Mouse (Mus musculus) forebrain, embryonic 12.5 days (tissue): ENCODE measurements around the gene Olfr173. TPM values are rescaled to one million over a fixed set of nuclear protein-coding genes. Genes with fewer than 3 reads are reported as not detected.

Experiments
- ATAC-seq: fragments of 200-750 bp; cut with Nextera tagmentation; 2 replicates; pipeline ENCODE4 v1.8.0; 2017; ENCODE audit warnings: moderate TSS enrichment; ENCODE audit not compliant: low FRiP score
- H3K27ac ChIP-seq: fragments of 300-500 bp; sonication (generic); 2 replicates; pipeline ENCODE4 v1.5.1; 2016; ENCODE audit warnings: mild to moderate bottlenecking
- H3K27me3 ChIP-seq: fragments of 300-500 bp; sonication (generic); 2 replicates; pipeline ENCODE4 v1.6.1; 2016; ENCODE audit warnings: mild to moderate bottlenecking
- H3K36me3 ChIP-seq: fragments of 300-500 bp; sonication (generic); replicated peaks from 2 replicates; pipeline ENCODE4 v1.6.1; 2016; ENCODE audit warnings: mild to moderate bottlenecking
- H3K4me1 ChIP-seq: fragments of 300-500 bp; sonication (generic); 2 replicates; pipeline ENCODE4 v1.6.1; 2016
- H3K4me2 ChIP-seq: fragments of 300-500 bp; sonication (generic); 2 replicates; pipeline ENCODE4 v1.6.1; 2016; ENCODE audit warnings: mild to moderate bottlenecking, moderate library complexity
- H3K4me3 ChIP-seq: fragments of 300-500 bp; sonication (generic); replicated peaks from 2 replicates; pipeline ENCODE4 v1.5.1; 2016; ENCODE audit warnings: mild to moderate bottlenecking
- H3K9ac ChIP-seq: fragments of 300-500 bp; sonication (generic); 2 replicates; pipeline ENCODE4 v1.6.1; 2016; ENCODE audit warnings: mild to moderate bottlenecking
- H3K9me3 ChIP-seq: fragments of 300-500 bp; sonication (generic); 2 replicates; pipeline ENCODE4 v1.6.1; 2016
- WGBS: fragments of 180-500 bp; shearing (Covaris S2); methylation state at CpG from one replicate; pipeline ENCODE4 v1.1.7; 2016; 5-methylcytosine and 5-hydroxymethylcytosine counted together
- microRNA-seq: library from miRNA; unstranded; fragments of <30 nt; microRNA quantifications from one replicate; pipeline ENCODE4, GENCODE M21; 2017
- polyA plus RNA-seq: library from polyadenylated mRNA; unstranded; fragments of >200 nt; fragmentation: Nextera tagmentation; extraction: Ambion mirVana; gene quantifications from 2 replicates; pipeline ENCODE4 v1.2.1, GENCODE M21; 2016

Gene Olfr173
- not detected in 2 replicates for polyA plus RNA-seq

DNA sequence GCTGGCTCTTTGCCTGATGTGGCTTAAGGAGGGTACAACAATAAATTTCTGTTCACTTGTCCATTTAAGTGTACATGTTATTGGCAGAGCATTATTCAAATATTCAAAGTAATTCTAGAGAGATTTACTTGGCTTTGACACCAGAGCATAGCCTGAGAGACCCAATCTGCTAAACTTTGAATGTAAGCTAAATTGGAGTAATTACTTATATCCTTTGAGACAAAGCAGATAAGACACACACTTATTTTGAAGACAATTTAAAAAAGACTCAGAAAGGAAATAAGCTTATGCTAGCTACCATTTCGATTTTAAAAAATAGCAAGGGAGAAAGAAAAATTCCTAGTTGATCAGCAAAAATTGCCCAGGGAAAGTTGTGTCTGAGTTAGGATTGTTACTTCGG, at the start of gene Olfr173:
TSS of gene Olfr173 (minus strand) at position 101 of the 400 bp plus-strand sequence.
- ATAC-seq, result no peak

DNA sequence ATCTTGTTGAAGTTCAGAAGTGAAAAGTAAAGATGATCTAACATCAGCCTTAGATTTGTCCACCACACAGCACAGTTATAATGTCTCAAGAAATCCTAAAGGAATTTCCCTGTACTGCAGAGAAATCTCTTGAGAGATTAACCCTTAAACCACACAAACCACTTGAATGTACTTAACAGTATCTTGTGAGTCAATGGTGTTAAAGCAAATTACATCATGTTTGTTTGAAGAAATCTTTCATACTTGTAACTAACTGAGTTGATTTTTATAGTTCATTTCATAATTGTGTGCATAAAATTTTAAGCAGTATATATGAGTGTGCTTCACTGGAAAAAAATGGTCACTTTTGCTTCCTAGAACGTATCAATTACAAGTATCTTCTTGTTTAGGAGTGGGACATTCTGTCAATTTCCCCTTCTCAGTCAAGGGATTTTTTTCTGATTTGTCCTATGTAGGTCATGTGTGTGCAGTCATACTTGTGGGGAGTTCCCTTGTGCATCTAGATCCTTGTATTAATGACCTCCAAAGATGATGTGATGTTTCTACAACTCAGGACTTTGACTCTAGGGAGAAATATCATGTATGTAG, 26.8 kb upstream of the Olfr173 start, which contains the start of gene Olfr175-ps1:
TSS of gene Olfr175-ps1 (minus strand) at position 51 of the 588 bp plus-strand sequence.
- Histone ChIP-seq H3K36me3 (no peaks in the 10 kb centered on the region), H3K27me3 (no peaks in the 10 kb centered on the region), H3K9me3 (no peaks in the 10 kb centered on the region), H3K9ac (no peak within 1 kb of the TSS), H3K4me1 (no peaks in the 10 kb centered on the region), H3K27ac (no peak within 1 kb of the TSS), H3K4me2 (no peak within 1 kb of the TSS), H3K4me3 (no peak within 1 kb of the TSS)
- no peak for ATAC-seq
- 93% methylated on average over 1 of the region's 1 CpGs for WGBS

More for the DNA sequence above, at the start of gene Olfr173:
- Histone ChIP-seq H3K36me3 (no peaks in the 10 kb centered on the region), H3K4me1 (no peaks in the 10 kb centered on the region), H3K4me2 (no peak within 1 kb of the TSS), H3K27me3 (no peaks in the 10 kb centered on the region), H3K4me3 (no peak within 1 kb of the TSS), H3K27ac (no peak within 1 kb of the TSS), H3K9ac (no peak within 1 kb of the TSS), H3K9me3 (no peaks in the 10 kb centered on the region)
- WGBS, result 84% methylated on average over 2 of the region's 2 CpGs

DNA sequence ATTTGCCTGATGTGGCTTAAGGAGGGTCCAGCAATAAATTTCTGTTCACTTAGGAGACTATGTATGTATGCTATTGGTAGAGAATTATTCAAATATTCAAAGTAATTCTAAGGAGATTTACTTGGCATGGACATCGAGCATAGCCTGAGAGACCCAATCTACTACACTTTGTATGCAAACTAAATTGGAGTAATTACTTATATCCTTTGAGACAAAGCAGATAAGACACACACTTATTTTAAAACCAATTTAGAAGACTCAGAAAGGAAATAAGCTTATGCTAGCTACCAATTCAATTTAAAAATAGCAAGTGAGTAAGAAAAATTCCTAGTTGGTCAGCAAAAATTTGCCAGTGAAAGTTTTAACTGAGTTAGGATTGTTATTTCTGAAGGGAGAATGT, 37.0 kb downstream of the Olfr173 start, which contains the start of gene Olfr172:
TSS of gene Olfr172 (minus strand) at position 101 of the 400 bp plus-strand sequence.
- Histone ChIP-seq H3K4me1 (no peaks in the 10 kb centered on the region), H3K4me3 (no peak within 1 kb of the TSS), H3K9me3 (no peaks in the 10 kb centered on the region), H3K4me2 (no peak within 1 kb of the TSS), H3K27ac (no peak within 1 kb of the TSS), H3K36me3 (no peaks in the 10 kb centered on the region), H3K27me3 (no peaks in the 10 kb centered on the region), H3K9ac (no peak within 1 kb of the TSS)
- WGBS, result 91% methylated on average over 1 of the region's 1 CpGs
- ATAC-seq, result no peak

DNA sequence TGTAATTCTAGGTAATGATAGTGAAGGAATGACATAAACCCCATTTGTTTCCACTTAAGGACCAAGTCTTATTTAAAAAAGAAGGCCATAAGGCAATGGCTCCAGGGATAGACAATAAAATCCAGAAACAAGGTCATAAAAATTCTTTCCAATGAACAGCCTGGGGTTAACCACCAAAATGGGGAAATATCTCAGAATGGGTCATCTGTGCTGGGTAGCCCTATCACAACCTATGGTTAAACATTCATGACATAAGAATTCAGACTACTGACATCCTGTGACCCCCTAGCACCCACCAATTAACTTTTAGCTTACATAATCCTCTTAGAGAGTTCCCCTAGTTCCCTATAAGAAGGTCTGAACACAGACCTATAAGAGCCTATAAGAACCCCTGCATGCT, 43.9 kb downstream of the Olfr173 start:
- no peaks in the 10 kb centered on the region for H3K36me3 ChIP-seq
- no peaks in the 10 kb centered on the region for H3K4me1 ChIP-seq
- H3K4me3 ChIP-seq, result no peak overlapping the region
- H3K4me2 ChIP-seq, result no peak overlapping the region
- no peak overlapping the region for H3K27ac ChIP-seq
- H3K9ac ChIP-seq, result no peak overlapping the region
- no peak for ATAC-seq
- no peaks in the 10 kb centered on the region for H3K27me3 ChIP-seq
- no peaks in the 10 kb centered on the region for H3K9me3 ChIP-seq

DNA sequence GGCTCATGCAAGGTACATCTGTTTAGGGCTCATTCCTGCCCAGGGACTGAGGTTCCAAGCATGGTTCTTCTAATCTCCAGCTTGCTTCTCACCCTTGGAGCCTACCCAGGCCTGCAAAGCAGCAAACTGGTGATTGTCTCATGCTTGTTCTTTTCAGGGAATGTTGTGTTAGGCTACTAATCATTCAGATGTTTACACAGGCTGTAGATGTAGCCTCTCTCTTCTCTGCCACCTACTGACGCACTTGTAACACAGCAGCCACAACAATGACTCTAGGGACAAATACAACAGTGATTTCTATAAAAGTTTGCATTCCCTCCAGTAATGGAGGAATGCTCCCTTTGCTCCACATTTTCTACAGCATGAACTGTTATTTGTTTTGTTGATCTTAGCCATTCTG, 48.8 kb downstream of the Olfr173 start:
- no peaks in the 10 kb centered on the region for H3K27me3 ChIP-seq
- H3K4me1 ChIP-seq, result no peaks in the 10 kb centered on the region
- no peaks in the 10 kb centered on the region for H3K36me3 ChIP-seq
- no peak overlapping the region for H3K4me3 ChIP-seq
- no peak for ATAC-seq
- H3K9ac ChIP-seq, result no peak overlapping the region
- WGBS, result 25% methylated on average over 1 of the region's 1 CpGs
- no peak overlapping the region for H3K27ac ChIP-seq
- H3K9me3 ChIP-seq, result no peaks in the 10 kb centered on the region
- H3K4me2 ChIP-seq, result no peak overlapping the region

DNA sequence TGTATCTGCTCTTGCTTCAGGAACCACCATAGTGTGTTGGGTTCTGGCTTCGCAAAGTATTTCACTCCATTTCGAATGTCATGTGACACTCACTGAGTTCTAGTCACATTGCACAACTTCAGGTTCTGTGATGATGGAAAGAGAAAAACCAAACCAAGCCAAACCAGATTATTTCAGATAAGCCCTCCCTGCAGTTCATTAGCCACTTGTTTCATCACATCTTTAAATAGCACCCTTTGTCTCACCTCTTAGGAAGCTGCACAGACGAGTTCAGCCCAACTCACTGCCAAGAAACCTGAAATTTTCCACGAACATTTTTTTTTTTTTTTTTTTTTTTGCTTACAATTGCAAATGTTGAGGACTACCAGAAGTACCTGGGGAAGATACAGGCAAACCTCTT, 53.4 kb downstream of the Olfr173 start:
- WGBS, result 79% methylated on average over 4 of the region's 4 CpGs
- no peaks in the 10 kb centered on the region for H3K27me3 ChIP-seq
- no peak for ATAC-seq

More for the DNA sequence above, 53.4 kb downstream of the Olfr173 start:
- Histone ChIP-seq H3K4me3 (no peak overlapping the region), H3K27ac (no peak overlapping the region), H3K4me1 (no peaks in the 10 kb centered on the region), H3K4me2 (no peak overlapping the region), H3K36me3 (no peaks in the 10 kb centered on the region), H3K9ac (no peak overlapping the region), H3K9me3 (no peaks in the 10 kb centered on the region)

Small RNA genes lying within 50 kb of the gene (microRNA-seq; reads per million reads assigned to microRNA genes)
- gene Gm27564, result not detected

Other genes with a start within 250 kb of the Olfr173 start
- not detected in 2 replicates for gene Gm813, start 183.3 kb downstream of the Olfr173 start, polyA plus RNA-seq
- not detected in 2 replicates for gene E330017A01Rik, start 161.5 kb downstream of the Olfr173 start, polyA plus RNA-seq
- 13.9 and 18.4 TPM in 2 replicates for gene Cpox, start 130.0 kb downstream of the Olfr173 start, polyA plus RNA-seq
- gene Gpr15, start 81.2 kb downstream of the Olfr173 start, polyA plus RNA-seq, result 0.11 and 0.12 TPM in 2 replicates
- 104 and 115 TPM in 2 replicates for gene Cldnd1, start 72.4 kb downstream of the Olfr173 start, polyA plus RNA-seq
- not detected in 2 replicates for gene Olfr172, start 37.1 kb downstream of the Olfr173 start, polyA plus RNA-seq
- gene Olfr175-ps1, start 26.5 kb upstream of the Olfr173 start, polyA plus RNA-seq, result not detected in 2 replicates
- not detected in 2 replicates for gene Olfr177, start 74.5 kb upstream of the Olfr173 start, polyA plus RNA-seq
- gene Olfr178, start 91.8 kb upstream of the Olfr173 start, polyA plus RNA-seq, result not detected in 2 replicates
- gene Olfr181, start 128.5 kb upstream of the Olfr173 start, polyA plus RNA-seq, result not detected in 2 replicates
- not detected in 2 replicates for gene Olfr180, start 129.1 kb upstream of the Olfr173 start, polyA plus RNA-seq
- gene Olfr183, start 195.1 kb upstream of the Olfr173 start, polyA plus RNA-seq, result not detected in 2 replicates
- not detected in 2 replicates for gene Olfr186, start 230.0 kb upstream of the Olfr173 start, polyA plus RNA-seq
- not detected in 2 replicates for gene Olfr187, start 239.5 kb upstream of the Olfr173 start, polyA plus RNA-seq